Mouse (Mus musculus) lung, adult 10 weeks (tissue): Measurements from ENCODE around the gene Ndufab1. TPM values are rescaled to one million over a fixed set of nuclear protein-coding genes. Genes with fewer than 3 reads are reported as not detected.

Source experiments
- polyA plus RNA-seq: library from polyadenylated mRNA; stranded (reverse); fragments of 350-450 nt; fragmentation: Illumina TruSeq; extraction: RNeasy Lipid Tissue Mini Kit (QIAGEN cat#74804); gene quantifications from one replicate; pipeline ENCODE4 v1.2.3, GENCODE M21; 2014; ENCODE audit warnings: low read depth, low replicate concordance; ENCODE audit not compliant: insufficient read depth

The Ndufab1 gene
- polyA plus RNA-seq: 201 TPM

DNA sequence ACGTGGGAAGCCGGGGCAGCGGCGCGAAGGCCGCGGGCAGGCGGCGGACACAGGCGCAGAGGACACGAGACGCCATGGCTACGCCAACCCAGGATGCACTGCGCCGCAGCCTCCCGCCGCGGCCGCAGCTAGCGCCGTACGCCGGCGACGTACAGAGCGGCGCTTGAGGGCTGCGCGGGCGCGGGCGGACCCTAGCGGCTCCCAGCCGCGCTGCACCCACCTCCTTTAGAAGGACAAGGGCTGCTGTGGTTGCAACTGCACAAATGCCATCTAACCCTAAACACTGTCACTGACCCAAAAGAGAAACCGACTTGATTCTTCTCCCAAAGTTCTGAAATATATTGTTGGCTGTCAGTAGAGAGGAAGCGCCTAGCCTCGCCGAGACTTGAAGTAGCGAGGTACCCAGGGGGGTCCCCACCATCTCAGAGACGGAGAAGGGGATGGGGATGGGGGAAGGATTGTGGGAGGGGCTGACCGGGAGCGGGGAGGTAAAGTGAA, at the start of gene Ndufab1:
Gene Ndufab1 (minus strand): TSS at position 140 of the 498 bp plus-strand sequence.

DNA sequence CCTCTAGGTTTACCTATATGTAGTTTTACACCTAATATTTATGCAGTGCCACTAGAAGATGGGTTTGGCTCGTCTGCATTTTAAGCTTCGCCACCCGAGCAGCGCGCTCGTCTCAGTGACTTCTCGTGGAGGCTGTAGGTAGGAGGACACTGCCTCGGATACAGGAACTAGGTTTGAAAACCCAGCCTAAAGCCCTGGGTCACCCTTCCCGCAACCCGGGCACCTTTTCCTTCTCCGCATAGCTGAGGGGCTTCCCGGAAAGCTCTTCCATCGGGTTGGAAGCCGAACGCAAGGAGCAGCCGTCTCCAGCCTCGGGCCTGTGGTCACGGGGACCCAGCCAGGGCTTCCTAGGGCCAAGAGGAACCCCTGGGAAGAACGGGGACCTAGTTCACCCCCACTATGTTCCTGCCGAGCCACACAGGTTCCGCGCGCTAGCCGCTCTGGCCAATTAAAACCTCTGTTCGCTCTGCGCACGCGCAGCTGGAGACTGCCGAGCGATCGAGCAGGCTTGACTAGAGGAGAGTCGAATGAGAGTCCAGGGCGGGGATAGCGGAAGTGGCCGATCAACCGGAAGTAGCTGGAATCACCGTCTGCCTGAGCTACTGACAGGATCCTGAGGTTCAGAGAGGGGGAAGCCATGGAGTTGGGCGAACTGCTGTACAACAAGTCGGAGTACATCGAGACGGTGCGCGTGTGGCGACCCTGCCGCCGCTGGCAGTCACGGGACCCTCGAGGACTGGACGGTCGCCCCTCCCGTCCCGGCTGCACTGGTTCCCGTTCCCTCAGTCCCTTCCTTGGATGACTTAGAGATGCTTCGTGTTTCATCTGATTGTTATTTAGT, 31.0 kb upstream of the Ndufab1 start, which contains the start of the genes Palb2 and Dctn5:
Gene Palb2 (minus strand): TSS at position 489 of the 841 bp plus-strand sequence.
Gene Dctn5 (plus strand): TSS at position 545 of the 841 bp plus-strand sequence.

DNA sequence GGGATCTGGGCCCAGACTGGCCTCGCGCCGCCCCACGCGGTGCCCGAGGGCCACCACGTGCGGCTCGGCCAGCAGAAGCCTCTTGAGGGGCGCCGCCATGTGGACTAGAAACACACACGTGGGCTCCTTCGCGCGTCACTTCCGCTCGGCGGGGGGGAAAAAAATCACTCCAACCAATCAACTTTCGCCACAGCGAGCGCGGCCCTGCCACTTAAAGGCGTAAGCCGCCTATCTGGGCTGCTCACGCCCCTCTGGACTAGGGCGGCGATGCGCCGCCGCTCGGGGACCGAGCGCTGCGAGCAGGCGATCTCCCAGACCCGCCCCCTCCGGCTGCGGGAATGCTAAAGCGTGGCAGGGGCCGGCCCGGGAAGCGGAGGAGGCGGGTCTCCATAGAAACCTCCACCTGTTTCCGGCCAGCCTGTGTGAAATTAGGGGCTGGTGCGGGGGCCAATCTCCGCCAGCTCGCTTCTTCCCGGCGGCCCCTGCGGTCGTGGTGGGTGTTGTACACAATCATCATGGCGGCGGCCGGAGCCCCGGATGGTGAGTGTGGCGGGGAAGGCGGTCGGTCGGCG, 34.7 kb downstream of the Ndufab1 start, which contains the start of the genes Ubfd1 and Ears2:
Gene Ubfd1 (plus strand): TSS at position 231 of the 572 bp plus-strand sequence.
Gene Ears2 (minus strand): TSS at position 319 of the 572 bp plus-strand sequence.

Other genes with a start within 250 kb of the Ndufab1 start
- gene Scnn1b, start 236.8 kb downstream of the Ndufab1 start, polyA plus RNA-seq: 61.1 TPM
- 15.9 TPM for gene Cog7, start 120.2 kb downstream of the Ndufab1 start, polyA plus RNA-seq
- gene Gga2, start 80.7 kb downstream of the Ndufab1 start, polyA plus RNA-seq: 12.0 TPM
- 11.4 TPM for gene Ubfd1, start 34.7 kb downstream of the Ndufab1 start, polyA plus RNA-seq
- gene Ears2, start 34.6 kb downstream of the Ndufab1 start, polyA plus RNA-seq: 4.4 TPM
- gene Palb2, start 31.1 kb upstream of the Ndufab1 start, polyA plus RNA-seq: 0.93 TPM
- 52.9 TPM for gene Dctn5, start 31.2 kb upstream of the Ndufab1 start, polyA plus RNA-seq
- gene Plk1, start 57.6 kb upstream of the Ndufab1 start, polyA plus RNA-seq: 0.77 TPM
- 0.12 TPM for gene Ern2, start 84.3 kb upstream of the Ndufab1 start, polyA plus RNA-seq
- 2.6 TPM for gene Chp2, start 117.6 kb upstream of the Ndufab1 start, polyA plus RNA-seq
- 12.1 TPM for gene Prkcb, start 186.9 kb upstream of the Ndufab1 start, polyA plus RNA-seq